Mouse (Mus musculus) heart, postnatal 0 days (tissue): ENCODE results near the gene Tnc.

Experiments
- CTCF ChIP-seq: IDR thresholded peaks from 2 replicates; pipeline ENCODE4 v1.5.1; 2016; ENCODE audit warnings: antibody characterized with exemption, control low read depth, low read depth
- EP300 ChIP-seq: IDR thresholded peaks from 2 replicates; pipeline ENCODE4 v1.6.1; 2016; ENCODE audit warnings: antibody characterized with exemption, low read depth

DNA sequence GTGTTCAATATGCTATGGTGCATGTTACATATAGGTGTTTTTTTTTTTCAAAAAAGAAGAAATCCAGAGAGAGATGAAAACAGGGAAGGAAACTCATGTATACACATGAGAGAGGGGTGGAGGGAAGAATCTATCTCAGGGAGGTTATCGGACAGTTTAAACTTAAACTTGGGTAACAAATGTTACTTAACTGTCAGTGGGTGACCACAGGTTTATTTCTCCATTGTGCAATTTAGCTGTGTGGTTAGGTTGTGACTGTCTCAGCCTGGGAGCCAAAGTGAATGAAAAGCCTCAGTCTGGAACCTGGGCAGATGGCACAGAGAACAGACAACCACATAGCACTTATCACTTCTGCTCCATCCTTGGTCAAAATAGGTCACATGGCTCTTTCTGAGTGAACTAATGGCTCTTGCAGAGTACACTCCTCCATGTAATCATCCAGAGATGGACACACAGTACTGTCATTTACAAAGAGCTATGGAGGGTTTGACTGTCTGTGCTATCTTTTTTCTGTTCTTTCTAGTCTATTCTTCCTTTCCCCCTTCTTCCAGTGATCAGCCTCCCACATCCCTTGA is 39.3 kb upstream of the Tnc start:
- TF ChIP-seq CTCF (no peak), EP300 (no peak)
